Mouse (Mus musculus): ENCODE results near the gene Crygc.

Crygc gene

GRCm38 (mm10) chr1:65073589-65073988, at the start of gene Crygc:
Gene Crygc, minus strand, starts transcription at chr1:65073689.
- no peak for ATAC-seq (ENCODE audit: low TSS enrichment)

- peak; percentile 99 for ATAC-seq (ENCODE audit: low TSS enrichment)
These were observed 49.3 kb upstream of the Crygc start, which contains the start of gene D630023F18Rik for GRCm38 (mm10) chr1:65122574-65123372. Gene D630023F18Rik, minus strand, starts transcription at chr1:65123214.

GRCm38 (mm10) chr1:65119438-65119837, 45.9 kb upstream of the Crygc start, which contains the start of gene Gm28845:
Gene Gm28845, minus strand, starts transcription at chr1:65119558.
- no peak for ATAC-seq (ENCODE audit: low TSS enrichment)

- ATAC-seq (ENCODE audit: low TSS enrichment): no peak
These were observed 44.8 kb upstream of the Crygc start for GRCm38 (mm10) chr1:65118150-65118913.

- no peak for ATAC-seq (ENCODE audit: low TSS enrichment)
These were observed 40.2 kb upstream of the Crygc start for GRCm38 (mm10) chr1:65113536-65114172.

GRCm38 (mm10) chr1:65112807-65113196, 39.3 kb upstream of the Crygc start:
- no peak for ATAC-seq (ENCODE audit: low TSS enrichment)

- ATAC-seq (ENCODE audit: low TSS enrichment): peak; percentile 92
These were observed 38.7 kb upstream of the Crygc start for GRCm38 (mm10) chr1:65112031-65112806.

- no peak for ATAC-seq (ENCODE audit: low TSS enrichment)
These were observed 36.4 kb upstream of the Crygc start for GRCm38 (mm10) chr1:65109756-65110435.

- no peak for ATAC-seq (ENCODE audit: low TSS enrichment)
These were observed 35.7 kb upstream of the Crygc start for GRCm38 (mm10) chr1:65109196-65109595.

- no peak for ATAC-seq (ENCODE audit: low TSS enrichment)
These were observed 34.3 kb upstream of the Crygc start for GRCm38 (mm10) chr1:65107654-65108279.

GRCm38 (mm10) chr1:65103273-65103672, 29.8 kb upstream of the Crygc start, which contains the start of gene Cryga:
Gene Cryga, minus strand, starts transcription at chr1:65103373.
- no peak for ATAC-seq (ENCODE audit: low TSS enrichment)

GRCm38 (mm10) chr1:65096953-65097352, 23.5 kb upstream of the Crygc start:
- no peak for ATAC-seq (ENCODE audit: low TSS enrichment)

- peak; percentile 73 for ATAC-seq (ENCODE audit: low TSS enrichment)
These were observed 18.1 kb upstream of the Crygc start for GRCm38 (mm10) chr1:65091566-65091965.

- ATAC-seq (ENCODE audit: low TSS enrichment): no peak
These were observed 16.9 kb upstream of the Crygc start for GRCm38 (mm10) chr1:65090370-65090769.

GRCm38 (mm10) chr1:65088567-65089356, 15.3 kb upstream of the Crygc start:
- no peak for ATAC-seq (ENCODE audit: low TSS enrichment)

- no peak for ATAC-seq (ENCODE audit: low TSS enrichment)
These were observed 8.7 kb upstream of the Crygc start, which contains the start of gene Crygb for GRCm38 (mm10) chr1:65082188-65082587. Gene Crygb, minus strand, starts transcription at chr1:65082288.

GRCm38 (mm10) chr1:65075607-65076006, 2.1 kb upstream of the Crygc start:
- peak; percentile 59 for ATAC-seq (ENCODE audit: low TSS enrichment)

GRCm38 (mm10) chr1:65067842-65068241, 5.6 kb downstream of the Crygc start:
- ATAC-seq (ENCODE audit: low TSS enrichment): no peak

- ATAC-seq (ENCODE audit: low TSS enrichment): no peak
These were observed 9.3 kb downstream of the Crygc start for GRCm38 (mm10) chr1:65064201-65064600.
